Mouse (Mus musculus): ENCODE results near the gene Arhgap45. TPM values are rescaled to one million over a fixed set of nuclear protein-coding genes. Genes with fewer than 3 reads are reported as not detected.

Arhgap45 gene
- polyA plus RNA-seq, 1 experiment from 2014 or later: 1.7 TPM

- 86% methylated on average over 28 of the region's 28 CpGs for WGBS
- Histone ChIP-seq H3K4me2 (replicated peaks) (no peak overlapping the region), H3K9me3 (ENCODE audit: control insufficient read depth, low read length) (no peaks in the 10 kb centered on the region), H3K4me3 (replicated peaks; ENCODE audit: low read length) (no peak overlapping the region), H3K27me3 (ENCODE audit: control insufficient read depth, insufficient read depth, low read length) (peaks cover 21% of the 10 kb centered on the region), H3K27ac (no peak overlapping the region), H3K9ac (no peak overlapping the region), H3K36me3 (replicated peaks; ENCODE audit: control insufficient read depth, insufficient read depth) (peaks cover 63% of the 10 kb centered on the region), H3K4me1 (replicated peaks; ENCODE audit: control insufficient read depth, insufficient read depth, low read length) (no peaks in the 10 kb centered on the region; the same call in 1 of the 2 replicates)
- ATAC-seq (ENCODE audit: low FRiP score): no peak
- no peak for DNase-seq (ENCODE audit: low spot score)
Observed at GRCm38 (mm10) chr10:79976071-79976721, 40.3 kb upstream of the Arhgap45 start.

GRCm38 (mm10) chr10:79976722-79977107 is 39.7 kb upstream of the Arhgap45 start:
- Histone ChIP-seq H3K4me3 (replicated peaks; ENCODE audit: low read length) (no peak overlapping the region), H3K4me1 (replicated peaks; ENCODE audit: control insufficient read depth, insufficient read depth, low read length) (no peaks in the 10 kb centered on the region; the same call in 1 of the 2 replicates), H3K4me2 (replicated peaks) (no peak overlapping the region), H3K27ac (no peak overlapping the region), H3K27me3 (ENCODE audit: control insufficient read depth, insufficient read depth, low read length) (peaks cover 16% of the 10 kb centered on the region), H3K36me3 (replicated peaks; ENCODE audit: control insufficient read depth, insufficient read depth) (peaks cover 63% of the 10 kb centered on the region), H3K9me3 (ENCODE audit: control insufficient read depth, low read length) (no peaks in the 10 kb centered on the region), H3K9ac (no peak overlapping the region)
- 77% methylated on average over 36 of the region's 36 CpGs for WGBS
- DNase-seq (ENCODE audit: low spot score) (no peak), ATAC-seq (ENCODE audit: low FRiP score) (no peak)

DNA sequence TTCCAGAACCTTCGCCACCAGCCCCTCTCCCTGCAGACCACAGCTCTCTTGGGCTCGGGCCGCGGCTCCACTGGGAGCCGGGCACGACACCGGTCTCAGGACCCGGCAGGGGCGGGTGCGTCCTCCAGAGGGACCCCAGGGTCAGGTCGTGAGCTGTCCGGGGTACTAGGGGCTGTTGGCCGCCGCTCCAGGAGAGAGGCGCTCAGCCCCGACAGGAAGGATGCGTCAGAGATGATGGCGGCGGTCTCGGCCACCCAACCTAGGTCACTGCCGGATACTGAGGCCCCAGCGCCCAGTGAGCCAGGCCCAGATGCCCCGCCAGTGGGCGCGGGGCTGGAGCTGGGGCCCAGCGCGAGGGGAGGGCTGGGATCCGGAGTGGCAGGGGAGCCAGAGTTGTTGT is 39.1 kb upstream of the Arhgap45 start:
- Histone ChIP-seq H3K27ac (no peak overlapping the region), H3K4me1 (replicated peaks; ENCODE audit: control insufficient read depth, insufficient read depth, low read length) (peaks cover 1% of the 10 kb centered on the region), H3K9me3 (ENCODE audit: control insufficient read depth, low read length) (no peaks in the 10 kb centered on the region), H3K9ac (no peak overlapping the region), H3K4me3 (replicated peaks; ENCODE audit: low read length) (no peak overlapping the region), H3K27me3 (ENCODE audit: control insufficient read depth, insufficient read depth, low read length) (peaks cover 10% of the 10 kb centered on the region), H3K4me2 (replicated peaks) (no peak overlapping the region), H3K36me3 (replicated peaks; ENCODE audit: control insufficient read depth, insufficient read depth) (peaks cover 63% of the 10 kb centered on the region)
- WGBS: 79% methylated on average over 28 of the region's 28 CpGs
- ATAC-seq (ENCODE audit: low FRiP score) (no peak), DNase-seq (ENCODE audit: low spot score) (no peak)

DNA sequence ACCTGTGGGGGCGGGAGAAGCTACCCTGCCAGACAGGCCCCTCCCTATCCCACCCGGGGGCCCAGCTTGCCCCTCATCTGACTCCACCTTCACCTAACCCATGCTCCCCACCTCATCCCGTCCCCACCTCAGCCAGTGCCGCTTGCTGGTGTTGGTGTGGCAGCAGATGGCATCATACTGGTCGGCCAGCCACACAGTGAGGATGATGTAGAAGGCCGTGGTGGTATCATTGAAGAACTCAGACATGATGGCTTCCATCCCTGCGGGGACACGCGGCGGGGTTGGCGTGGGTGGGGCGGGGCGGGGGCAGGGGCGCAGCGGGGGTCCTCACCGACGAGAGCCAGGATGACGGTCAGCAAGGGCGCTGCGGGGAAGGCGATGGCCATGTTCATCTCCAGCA is 38.4 kb upstream of the Arhgap45 start:
- peaks cover 63% of the 10 kb centered on the region for H3K36me3 ChIP-seq (replicated peaks; ENCODE audit: control insufficient read depth, insufficient read depth)
- no peak overlapping the region for H3K9ac ChIP-seq
- 97% methylated on average over 21 of the region's 21 CpGs for WGBS

DNA sequence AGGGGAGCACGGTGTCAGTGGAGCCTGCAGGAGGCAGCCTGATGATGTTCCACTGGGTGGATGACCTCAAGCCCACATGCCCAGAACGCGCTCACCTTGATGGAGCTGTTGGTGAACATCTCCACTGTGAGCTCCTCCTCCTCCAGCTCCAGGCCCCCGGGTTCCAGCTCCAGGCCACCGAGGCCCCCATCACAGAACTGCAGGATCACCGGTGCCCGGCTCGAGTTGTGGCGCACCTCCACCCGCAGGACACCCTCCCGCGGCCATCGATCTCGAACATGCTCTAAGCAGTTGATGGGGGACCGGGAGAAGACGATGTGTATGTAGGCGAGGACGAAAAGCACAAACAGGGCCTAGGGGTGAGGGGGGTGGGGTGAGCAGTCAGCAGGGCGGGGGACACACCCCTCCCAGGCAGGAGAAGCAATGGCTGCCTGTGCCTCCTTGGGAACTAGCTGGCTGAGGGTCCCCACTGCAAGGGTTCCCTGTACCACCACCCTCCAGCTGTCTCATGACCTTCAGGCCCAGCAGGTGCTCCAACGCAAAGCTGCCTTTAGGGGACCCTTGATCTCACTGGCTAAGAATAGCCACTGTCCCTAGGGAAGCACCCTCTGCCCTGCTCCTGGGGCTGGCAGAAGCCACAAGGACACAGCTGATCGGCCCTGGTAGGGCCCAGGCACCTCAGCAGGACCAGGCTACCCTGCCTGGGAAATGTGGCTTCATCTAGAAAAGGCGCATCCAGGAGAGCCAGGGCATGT is 36.9 kb upstream of the Arhgap45 start:
- no peak overlapping the region for H3K9ac ChIP-seq
- no peak overlapping the region for H3K4me2 ChIP-seq (replicated peaks)
- ATAC-seq (ENCODE audit: low FRiP score) (no peak), DNase-seq (ENCODE audit: low spot score) (no peak)
- H3K9me3 ChIP-seq (ENCODE audit: control insufficient read depth, low read length): no peaks in the 10 kb centered on the region
- H3K4me3 ChIP-seq (replicated peaks; ENCODE audit: low read length): no peak overlapping the region
- peaks cover 55% of the 10 kb centered on the region for H3K36me3 ChIP-seq (replicated peaks; ENCODE audit: control insufficient read depth, insufficient read depth)
- no peaks in the 10 kb centered on the region for H3K27me3 ChIP-seq (ENCODE audit: control insufficient read depth, insufficient read depth, low read length)
- H3K27ac ChIP-seq: no peak overlapping the region
- WGBS: 92% methylated on average over 22 of the region's 22 CpGs
- peaks cover 13% of the 10 kb centered on the region for H3K4me1 ChIP-seq (replicated peaks; ENCODE audit: control insufficient read depth, insufficient read depth, low read length)

More for the DNA sequence above, 38.4 kb upstream of the Arhgap45 start:
- Histone ChIP-seq H3K4me3 (replicated peaks; ENCODE audit: low read length) (no peak overlapping the region), H3K27me3 (ENCODE audit: control insufficient read depth, insufficient read depth, low read length) (peaks cover 3% of the 10 kb centered on the region), H3K4me1 (replicated peaks; ENCODE audit: control insufficient read depth, insufficient read depth, low read length) (peaks cover 8% of the 10 kb centered on the region), H3K9me3 (ENCODE audit: control insufficient read depth, low read length) (no peaks in the 10 kb centered on the region), H3K4me2 (replicated peaks) (no peak overlapping the region), H3K27ac (no peak overlapping the region)
- DNase-seq (ENCODE audit: low spot score): no peak
- no peak for ATAC-seq (ENCODE audit: low FRiP score)

DNA sequence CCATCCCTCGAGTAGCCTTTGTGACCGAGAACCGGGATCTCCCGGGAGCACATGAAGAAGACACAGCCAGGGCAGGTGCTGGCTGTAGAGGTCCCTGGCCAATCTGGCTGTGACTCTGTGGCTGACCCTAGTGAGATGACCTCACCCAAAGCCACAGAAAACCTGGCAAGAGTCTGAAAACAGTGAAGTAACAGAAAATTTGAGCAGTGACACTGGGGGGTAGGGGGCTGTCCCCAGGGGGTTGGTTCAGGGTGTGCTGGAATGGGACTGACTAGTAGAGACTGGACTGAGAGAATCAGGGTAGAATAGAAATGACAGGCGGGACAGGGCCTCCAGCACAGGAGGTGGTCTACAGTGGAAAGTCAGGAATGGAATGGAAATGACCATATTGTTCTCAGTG is 33.2 kb upstream of the Arhgap45 start:
- no peak for ATAC-seq (ENCODE audit: low FRiP score)
- peak overlapping the region; percentile 82 for H3K9ac ChIP-seq
- DNase-seq (ENCODE audit: low spot score): no peak
- H3K4me2 ChIP-seq (replicated peaks): peak overlapping the region; percentile 92
- H3K4me1 ChIP-seq (replicated peaks; ENCODE audit: control insufficient read depth, insufficient read depth, low read length): peaks cover 28% of the 10 kb centered on the region
- peaks cover 22% of the 10 kb centered on the region for H3K36me3 ChIP-seq (replicated peaks; ENCODE audit: control insufficient read depth, insufficient read depth)
- H3K9me3 ChIP-seq (ENCODE audit: control insufficient read depth, low read length): no peaks in the 10 kb centered on the region
- H3K27me3 ChIP-seq (ENCODE audit: control insufficient read depth, insufficient read depth, low read length): peaks cover 12% of the 10 kb centered on the region
- 75% methylated on average over 5 of the region's 5 CpGs for WGBS
- H3K4me3 ChIP-seq (replicated peaks; ENCODE audit: low read length): peak overlapping the region; percentile 48
- peak overlapping the region; percentile 97 for H3K27ac ChIP-seq

- ATAC-seq (ENCODE audit: low FRiP score) (no peak), DNase-seq (ENCODE audit: low spot score) (peak; percentile 57)
- no peaks in the 10 kb centered on the region for H3K9me3 ChIP-seq (ENCODE audit: control insufficient read depth, low read length)
- H3K4me3 ChIP-seq (replicated peaks; ENCODE audit: low read length): peak overlapping the region; percentile 48
- H3K27me3 ChIP-seq (ENCODE audit: control insufficient read depth, insufficient read depth, low read length): peaks cover 17% of the 10 kb centered on the region
- H3K4me1 ChIP-seq (replicated peaks; ENCODE audit: control insufficient read depth, insufficient read depth, low read length): peaks cover 28% of the 10 kb centered on the region
- H3K9ac ChIP-seq: peak overlapping the region; percentile 82
- peaks cover 17% of the 10 kb centered on the region for H3K36me3 ChIP-seq (replicated peaks; ENCODE audit: control insufficient read depth, insufficient read depth)
- peak overlapping the region; percentile 92 for H3K4me2 ChIP-seq (replicated peaks)
- H3K27ac ChIP-seq: peak overlapping the region; percentile 97
- WGBS: 1% methylated on average over 20 of the region's 21 CpGs
Observed at GRCm38 (mm10) chr10:79983670-79984069, 32.8 kb upstream of the Arhgap45 start.

- Histone ChIP-seq H3K4me2 (replicated peaks) (peak within 1 kb of the TSS; percentile 92), H3K27me3 (ENCODE audit: control insufficient read depth, insufficient read depth, low read length) (peaks cover 23% of the 10 kb centered on the region), H3K4me3 (replicated peaks; ENCODE audit: low read length) (peak within 1 kb of the TSS; percentile 48), H3K4me1 (replicated peaks; ENCODE audit: control insufficient read depth, insufficient read depth, low read length) (peaks cover 28% of the 10 kb centered on the region), H3K9me3 (ENCODE audit: control insufficient read depth, low read length) (no peaks in the 10 kb centered on the region), H3K9ac (peak within 1 kb of the TSS; percentile 83), H3K36me3 (replicated peaks; ENCODE audit: control insufficient read depth, insufficient read depth) (peaks cover 11% of the 10 kb centered on the region), H3K27ac (peak within 1 kb of the TSS; percentile 97)
- ATAC-seq (ENCODE audit: low FRiP score) (peak; percentile 78), DNase-seq (ENCODE audit: low spot score) (peak; percentile 88)
- under 1% methylated on average over 48 of the region's 49 CpGs for WGBS
Observed at GRCm38 (mm10) chr10:79984195-79984816, 32.1 kb upstream of the Arhgap45 start, which contains the start of gene Tmem259. Gene Tmem259, minus strand, starts transcription at chr10:79984330.

DNA sequence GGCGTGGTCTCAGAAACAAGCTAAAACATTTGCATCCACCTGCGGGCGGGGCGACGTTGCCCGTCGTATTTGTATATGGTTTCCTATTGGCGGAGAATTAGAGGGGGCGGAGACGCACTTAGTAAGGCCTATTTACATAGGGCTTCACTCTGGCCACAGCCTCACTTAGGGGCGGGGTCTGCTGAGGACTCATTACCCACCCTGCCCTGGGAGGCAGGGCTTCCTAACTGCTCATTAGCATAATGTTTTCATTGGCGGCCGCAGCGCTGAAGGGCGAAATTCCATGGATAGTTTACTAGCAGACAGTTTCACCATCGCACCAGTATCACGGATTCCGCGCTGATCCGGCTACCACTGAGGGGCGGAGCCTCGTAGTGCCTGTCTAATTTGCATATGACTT is 31.6 kb upstream of the Arhgap45 start:
- Histone ChIP-seq H3K27ac (peak overlapping the region; percentile 97), H3K36me3 (replicated peaks; ENCODE audit: control insufficient read depth, insufficient read depth) (peaks cover 8% of the 10 kb centered on the region; the same call in 1 of the 2 replicates), H3K9ac (peak overlapping the region; percentile 83), H3K4me3 (replicated peaks; ENCODE audit: low read length) (peak overlapping the region; percentile 48), H3K27me3 (ENCODE audit: control insufficient read depth, insufficient read depth, low read length) (peaks cover 29% of the 10 kb centered on the region), H3K4me1 (replicated peaks; ENCODE audit: control insufficient read depth, insufficient read depth, low read length) (peaks cover 28% of the 10 kb centered on the region), H3K4me2 (replicated peaks) (peak overlapping the region; percentile 92), H3K9me3 (ENCODE audit: control insufficient read depth, low read length) (no peaks in the 10 kb centered on the region)
- peak; percentile 93 for ATAC-seq (ENCODE audit: low FRiP score)
- DNase-seq (ENCODE audit: low spot score): peak; percentile 93
- WGBS: under 1% methylated on average over 22 of the region's 22 CpGs
